Mouse (Mus musculus): ENCODE measurements around the gene Bmper. TPM values are rescaled to one million over a fixed set of nuclear protein-coding genes. Genes with fewer than 3 reads are reported as not detected.
A peak's percentile ranks its signal among the peaks of the same experiment; 100 is the strongest.

Gene Bmper
- polyA plus RNA-seq, 1 experiment from 2014 or later, result 26.7 TPM

- Histone ChIP-seq H3K4me1 (ENCODE audit: control insufficient read depth, insufficient read depth, low read length) (peaks cover 4% of the 10 kb centered on the region; the same call in 1 of the 2 replicates), H3K27ac (ENCODE audit: low read depth, low read length) (no peak overlapping the region), H3K36me3 (ENCODE audit: control insufficient read depth, insufficient read depth, low read length) (no peaks in the 10 kb centered on the region), H3K9ac (ENCODE audit: low read depth, low read length) (no peak overlapping the region), H3K27me3 (ENCODE audit: control insufficient read depth, insufficient read depth, low read length) (no peaks in the 10 kb centered on the region), H3K4me3 (ENCODE audit: low read length) (no peak overlapping the region), H3K4me2 (replicated peaks; ENCODE audit: low read depth, low read length) (no peak overlapping the region), H3K9me3 (ENCODE audit: control insufficient read depth, low read length) (no peaks in the 10 kb centered on the region)
- ATAC-seq (ENCODE audit: low FRiP score, low TSS enrichment), result no peak
- 79% methylated on average over 8 of the region's 8 CpGs for WGBS
Observed at GRCm38 (mm10) chr9:23383291-23383690, 160.4 kb downstream of the Bmper start.

GRCm38 (mm10) chr9:23383837-23384236 lies 161.0 kb downstream of the Bmper start:
- no peak for ATAC-seq (ENCODE audit: low FRiP score, low TSS enrichment)
- Histone ChIP-seq H3K27ac (ENCODE audit: low read depth, low read length) (no peak overlapping the region), H3K9ac (ENCODE audit: low read depth, low read length) (no peak overlapping the region)

GRCm38 (mm10) chr9:23384880-23385279 lies 162.0 kb downstream of the Bmper start:
- no peak for ATAC-seq (ENCODE audit: low FRiP score, low TSS enrichment)
- Histone ChIP-seq H3K9ac (ENCODE audit: low read depth, low read length) (no peak overlapping the region), H3K27ac (ENCODE audit: low read depth, low read length) (no peak overlapping the region), H3K9me3 (ENCODE audit: control insufficient read depth, low read length) (no peaks in the 10 kb centered on the region), H3K27me3 (ENCODE audit: control insufficient read depth, insufficient read depth, low read length) (no peaks in the 10 kb centered on the region), H3K4me3 (ENCODE audit: low read length) (no peak overlapping the region), H3K4me1 (ENCODE audit: control insufficient read depth, insufficient read depth, low read length) (no peaks in the 10 kb centered on the region), H3K4me2 (replicated peaks; ENCODE audit: low read depth, low read length) (no peak overlapping the region), H3K36me3 (ENCODE audit: control insufficient read depth, insufficient read depth, low read length) (no peaks in the 10 kb centered on the region)
- 58% methylated on average over 3 of the region's 3 CpGs for WGBS

More at GRCm38 (mm10) chr9:23383837-23384236, 161.0 kb downstream of the Bmper start:
- H3K4me3 ChIP-seq (ENCODE audit: low read length), result no peak overlapping the region
- no peaks in the 10 kb centered on the region for H3K27me3 ChIP-seq (ENCODE audit: control insufficient read depth, insufficient read depth, low read length)
- H3K4me2 ChIP-seq (replicated peaks; ENCODE audit: low read depth, low read length), result no peak overlapping the region
- 89% methylated on average over 1 of the region's 1 CpGs for WGBS
- no peaks in the 10 kb centered on the region for H3K36me3 ChIP-seq (ENCODE audit: control insufficient read depth, insufficient read depth, low read length)
- H3K9me3 ChIP-seq (ENCODE audit: control insufficient read depth, low read length), result no peaks in the 10 kb centered on the region
- H3K4me1 ChIP-seq (ENCODE audit: control insufficient read depth, insufficient read depth, low read length), result peaks cover 2% of the 10 kb centered on the region; the same call in 1 of the 2 replicates

DNA sequence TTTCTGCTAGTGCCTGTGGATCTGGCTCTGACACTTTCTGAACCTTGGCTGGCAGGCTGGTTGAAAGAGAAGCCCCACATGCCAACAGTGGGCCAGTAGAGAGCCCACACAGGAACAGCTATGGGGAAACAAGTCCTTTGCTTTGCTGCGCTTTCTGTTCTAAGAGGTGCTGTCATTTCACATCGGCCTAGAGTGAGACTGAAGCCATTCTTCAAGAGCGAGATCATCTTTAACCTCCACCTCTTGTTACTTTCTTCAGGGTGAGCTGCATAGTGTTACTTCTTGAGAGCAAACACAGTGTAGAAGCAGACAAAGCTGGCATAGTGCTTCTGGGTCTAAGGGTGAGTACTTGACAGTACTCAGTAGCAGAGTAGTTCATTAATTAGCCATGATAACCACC lies 163.3 kb downstream of the Bmper start:
- H3K4me1 ChIP-seq (ENCODE audit: control insufficient read depth, insufficient read depth, low read length), result no peaks in the 10 kb centered on the region
- H3K4me3 ChIP-seq (ENCODE audit: low read length), result no peak overlapping the region
- H3K36me3 ChIP-seq (ENCODE audit: control insufficient read depth, insufficient read depth, low read length), result no peaks in the 10 kb centered on the region
- no peaks in the 10 kb centered on the region for H3K27me3 ChIP-seq (ENCODE audit: control insufficient read depth, insufficient read depth, low read length)
- ATAC-seq (ENCODE audit: low FRiP score, low TSS enrichment), result no peak
- no peaks in the 10 kb centered on the region for H3K9me3 ChIP-seq (ENCODE audit: control insufficient read depth, low read length)
- H3K4me2 ChIP-seq (replicated peaks; ENCODE audit: low read depth, low read length), result no peak overlapping the region
- no peak overlapping the region for H3K27ac ChIP-seq (ENCODE audit: low read depth, low read length)
- no peak overlapping the region for H3K9ac ChIP-seq (ENCODE audit: low read depth, low read length)
- WGBS, result 64% methylated on average over 3 of the region's 3 CpGs

- no peak for ATAC-seq (ENCODE audit: low FRiP score, low TSS enrichment)
- Histone ChIP-seq H3K36me3 (ENCODE audit: control insufficient read depth, insufficient read depth, low read length) (no peaks in the 10 kb centered on the region), H3K9me3 (ENCODE audit: control insufficient read depth, low read length) (no peaks in the 10 kb centered on the region), H3K9ac (ENCODE audit: low read depth, low read length) (no peak overlapping the region), H3K27ac (ENCODE audit: low read depth, low read length) (no peak overlapping the region), H3K4me3 (ENCODE audit: low read length) (no peak overlapping the region), H3K4me1 (ENCODE audit: control insufficient read depth, insufficient read depth, low read length) (no peaks in the 10 kb centered on the region), H3K27me3 (ENCODE audit: control insufficient read depth, insufficient read depth, low read length) (no peaks in the 10 kb centered on the region), H3K4me2 (replicated peaks; ENCODE audit: low read depth, low read length) (no peak overlapping the region)
- 77% methylated on average over 3 of the region's 3 CpGs for WGBS
Observed at GRCm38 (mm10) chr9:23390118-23390517, 167.2 kb downstream of the Bmper start.

DNA sequence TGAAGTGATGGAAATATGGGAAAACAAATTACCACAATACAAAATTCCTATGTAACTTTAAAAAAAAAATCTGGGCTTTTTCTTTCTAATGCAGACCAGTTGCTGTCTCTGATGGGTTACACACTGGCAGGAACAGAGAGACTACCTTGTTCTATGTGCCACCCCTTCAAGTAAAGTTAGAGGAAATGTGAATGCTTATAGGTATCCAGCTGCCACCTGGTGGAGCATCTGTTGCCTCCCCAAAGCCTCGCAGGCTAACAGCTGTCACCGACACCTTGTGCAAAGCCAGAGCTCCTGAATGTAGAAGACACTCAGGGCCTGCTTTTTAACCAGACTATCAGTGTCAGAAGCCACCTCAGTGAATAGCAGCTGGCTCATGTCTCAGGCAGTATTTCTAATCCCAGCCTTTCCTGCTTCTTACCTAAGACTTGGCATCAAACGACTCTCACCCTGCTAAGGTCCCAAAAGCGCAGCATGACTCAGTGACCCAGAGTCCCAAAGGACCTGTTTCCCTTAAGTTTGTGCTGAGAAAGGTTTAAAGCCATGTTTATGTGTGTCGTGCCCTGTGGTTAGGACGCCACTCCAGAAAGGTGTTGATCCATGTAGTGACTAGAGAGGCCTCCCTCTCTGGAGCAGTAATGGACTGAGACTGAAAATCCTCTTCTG lies 171.9 kb downstream of the Bmper start:
- Histone ChIP-seq H3K4me3 (ENCODE audit: low read length) (no peak overlapping the region), H3K27me3 (ENCODE audit: control insufficient read depth, insufficient read depth, low read length) (no peaks in the 10 kb centered on the region), H3K4me2 (replicated peaks; ENCODE audit: low read depth, low read length) (no peak overlapping the region), H3K4me1 (ENCODE audit: control insufficient read depth, insufficient read depth, low read length) (peaks cover 4% of the 10 kb centered on the region; the same call in 1 of the 2 replicates), H3K27ac (ENCODE audit: low read depth, low read length) (no peak overlapping the region), H3K9me3 (ENCODE audit: control insufficient read depth, low read length) (no peaks in the 10 kb centered on the region), H3K9ac (ENCODE audit: low read depth, low read length) (no peak overlapping the region), H3K36me3 (ENCODE audit: control insufficient read depth, insufficient read depth, low read length) (no peaks in the 10 kb centered on the region)
- no peak for ATAC-seq (ENCODE audit: low FRiP score, low TSS enrichment)
- 51% methylated on average over 6 of the region's 6 CpGs for WGBS

- H3K27me3 ChIP-seq (ENCODE audit: control insufficient read depth, insufficient read depth, low read length), result no peaks in the 10 kb centered on the region
- no peak overlapping the region for H3K4me3 ChIP-seq (ENCODE audit: low read length)
- no peak overlapping the region for H3K4me2 ChIP-seq (replicated peaks; ENCODE audit: low read depth, low read length)
- no peak overlapping the region for H3K9ac ChIP-seq (ENCODE audit: low read depth, low read length)
- no peaks in the 10 kb centered on the region for H3K9me3 ChIP-seq (ENCODE audit: control insufficient read depth, low read length)
- no peak overlapping the region for H3K27ac ChIP-seq (ENCODE audit: low read depth, low read length)
- 87% methylated on average over 7 of the region's 7 CpGs for WGBS
- peaks cover 9% of the 10 kb centered on the region; the same call in 1 of the 2 replicates for H3K4me1 ChIP-seq (ENCODE audit: control insufficient read depth, insufficient read depth, low read length)
- no peaks in the 10 kb centered on the region for H3K36me3 ChIP-seq (ENCODE audit: control insufficient read depth, insufficient read depth, low read length)
- ATAC-seq (ENCODE audit: low FRiP score, low TSS enrichment), result no peak
Observed at GRCm38 (mm10) chr9:23396186-23396585, 173.3 kb downstream of the Bmper start.

DNA sequence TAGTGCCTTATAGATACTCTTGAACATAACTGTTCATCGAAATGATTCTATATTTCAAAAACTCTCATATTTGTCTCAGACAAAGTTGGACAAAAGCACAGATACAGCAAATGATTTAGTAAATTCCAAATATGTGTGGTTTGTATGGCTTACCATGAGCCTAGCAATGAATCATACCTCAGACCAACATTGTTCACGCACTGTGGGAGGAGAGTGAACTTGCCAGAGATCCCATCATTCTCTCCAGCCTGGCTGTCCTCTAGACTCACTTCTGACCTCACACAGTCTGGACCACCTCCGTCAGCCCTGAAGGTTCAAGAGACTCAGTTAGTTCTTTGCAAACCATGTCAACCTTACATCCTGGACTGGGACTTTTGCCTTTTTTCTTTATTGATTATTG lies 175.0 kb downstream of the Bmper start:
- no peak for ATAC-seq (ENCODE audit: low FRiP score, low TSS enrichment)
- H3K9me3 ChIP-seq (ENCODE audit: control insufficient read depth, low read length), result no peaks in the 10 kb centered on the region
- H3K27me3 ChIP-seq (ENCODE audit: control insufficient read depth, insufficient read depth, low read length), result no peaks in the 10 kb centered on the region
- H3K4me1 ChIP-seq (ENCODE audit: control insufficient read depth, insufficient read depth, low read length), result peaks cover 9% of the 10 kb centered on the region; the same call in 1 of the 2 replicates
- 80% methylated on average over 3 of the region's 3 CpGs for WGBS
- no peak overlapping the region for H3K9ac ChIP-seq (ENCODE audit: low read depth, low read length)
- no peaks in the 10 kb centered on the region for H3K36me3 ChIP-seq (ENCODE audit: control insufficient read depth, insufficient read depth, low read length)
- no peak overlapping the region for H3K27ac ChIP-seq (ENCODE audit: low read depth, low read length)
- no peak overlapping the region for H3K4me2 ChIP-seq (replicated peaks; ENCODE audit: low read depth, low read length)
- no peak overlapping the region for H3K4me3 ChIP-seq (ENCODE audit: low read length)

DNA sequence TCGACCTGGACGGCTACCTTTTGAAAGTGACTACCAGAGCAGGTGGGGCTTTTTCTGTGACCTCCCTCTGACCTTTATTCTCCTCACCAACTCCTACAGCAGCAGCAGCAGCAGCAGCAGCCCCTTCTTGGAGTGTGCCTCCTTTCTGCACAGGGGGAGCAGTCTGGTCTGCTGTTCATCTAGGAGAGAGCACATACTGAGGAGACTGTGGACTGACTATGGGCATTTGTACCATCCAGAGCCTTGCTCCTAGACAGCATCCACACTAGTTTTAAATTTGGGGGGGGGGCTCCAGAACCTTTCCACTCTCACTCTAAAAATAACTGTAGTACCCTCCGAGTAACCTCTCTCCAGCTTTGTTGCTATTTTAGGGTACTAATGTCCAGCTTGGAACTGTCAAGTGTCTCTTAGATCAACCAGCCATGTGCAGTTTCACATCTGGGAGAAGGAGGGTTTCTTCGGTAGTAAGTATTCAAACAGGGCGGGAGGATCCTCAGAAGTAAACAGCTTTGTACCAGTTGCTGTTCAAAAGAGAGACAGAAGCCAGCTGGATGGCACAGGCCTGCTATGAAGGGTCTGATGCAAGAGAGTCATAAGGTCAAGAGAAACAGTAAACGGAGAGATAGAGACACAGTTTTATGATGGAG lies 176.9 kb downstream of the Bmper start:
- H3K27me3 ChIP-seq (ENCODE audit: control insufficient read depth, insufficient read depth, low read length), result no peaks in the 10 kb centered on the region
- H3K9me3 ChIP-seq (ENCODE audit: control insufficient read depth, low read length), result no peaks in the 10 kb centered on the region
- no peak overlapping the region for H3K4me2 ChIP-seq (replicated peaks; ENCODE audit: low read depth, low read length)
- H3K4me1 ChIP-seq (ENCODE audit: control insufficient read depth, insufficient read depth, low read length), result peaks cover 9% of the 10 kb centered on the region; the same call in 1 of the 2 replicates
- ATAC-seq (ENCODE audit: low FRiP score, low TSS enrichment), result peak; percentile 68; the same call in 1 of the 2 replicates
- no peak overlapping the region for H3K9ac ChIP-seq (ENCODE audit: low read depth, low read length)
- H3K27ac ChIP-seq (ENCODE audit: low read depth, low read length), result 0 out of 2 replicates have a peak overlapping the region, but pooled peaks have one; percentile 48
- no peaks in the 10 kb centered on the region for H3K36me3 ChIP-seq (ENCODE audit: control insufficient read depth, insufficient read depth, low read length)
- no peak overlapping the region for H3K4me3 ChIP-seq (ENCODE audit: low read length)
- 42% methylated on average over 6 of the region's 6 CpGs for WGBS

Measured in kidney, embryonic 14.5 days (tissue).